Mouse (Mus musculus): ENCODE measurements around the gene Myo16.
A peak's percentile ranks its signal among the peaks of the same experiment; 100 is the strongest.

Myo16 gene

DNA sequence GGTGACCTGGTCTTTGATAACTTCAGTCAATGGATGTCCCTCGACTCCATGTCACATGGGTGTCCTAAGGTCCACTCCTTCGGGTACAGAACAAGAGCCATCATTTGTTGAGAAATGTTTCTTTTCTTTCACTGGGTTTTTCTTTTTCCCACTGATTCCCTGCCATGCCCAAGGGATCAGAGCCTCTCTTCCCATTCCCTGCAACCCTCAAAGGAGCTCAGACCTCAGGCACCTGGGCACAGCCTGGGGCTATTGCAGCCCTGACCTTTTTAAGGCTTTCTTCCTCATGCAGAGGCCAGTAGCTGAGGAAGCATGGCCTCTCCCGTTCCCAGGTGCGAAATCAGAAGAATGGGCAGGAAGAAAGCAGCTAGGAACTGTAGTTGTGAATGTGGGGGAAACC, 23.4 kb downstream of the Myo16 start:
- no peak for DNase-seq

DNA sequence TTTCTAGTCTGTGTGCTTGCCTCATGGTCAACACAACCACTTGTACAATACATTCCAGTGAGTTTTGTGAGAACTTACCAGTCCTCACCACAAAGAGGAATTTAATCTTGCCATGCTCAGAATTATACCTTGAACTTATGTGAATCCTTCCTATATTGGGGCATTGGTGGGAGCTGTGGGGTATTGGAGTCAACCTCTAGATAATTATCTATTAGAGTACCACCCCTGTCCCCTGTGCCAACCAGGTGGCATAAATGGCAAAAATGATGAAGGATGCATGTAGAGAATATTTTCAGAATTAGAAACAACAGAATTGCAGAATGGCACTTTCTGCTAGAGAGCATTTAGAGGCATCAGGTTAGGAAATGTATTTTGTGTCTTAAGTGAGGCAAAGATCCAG, 25.3 kb downstream of the Myo16 start:
- DNase-seq: no peak

DNA sequence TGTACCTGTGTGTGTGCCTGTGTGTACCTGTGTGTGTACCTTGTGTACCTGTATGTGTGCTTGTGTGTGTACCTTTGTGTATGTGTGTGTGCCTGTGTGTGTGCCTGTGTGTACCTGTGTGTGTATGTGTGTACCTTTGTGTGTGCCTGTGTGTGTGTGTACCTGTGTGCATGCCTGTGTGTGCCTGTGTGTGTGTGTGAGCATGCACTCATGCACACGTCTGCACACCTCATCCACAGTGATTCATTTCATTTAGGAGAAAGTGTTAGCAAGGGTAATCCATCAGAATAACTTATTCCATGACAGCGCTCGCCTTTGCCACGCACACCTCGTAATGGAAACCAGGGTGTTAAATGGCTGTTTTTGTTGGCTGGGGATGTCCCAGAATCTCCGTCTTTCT, 36.9 kb downstream of the Myo16 start:
- no peak for DNase-seq

DNA sequence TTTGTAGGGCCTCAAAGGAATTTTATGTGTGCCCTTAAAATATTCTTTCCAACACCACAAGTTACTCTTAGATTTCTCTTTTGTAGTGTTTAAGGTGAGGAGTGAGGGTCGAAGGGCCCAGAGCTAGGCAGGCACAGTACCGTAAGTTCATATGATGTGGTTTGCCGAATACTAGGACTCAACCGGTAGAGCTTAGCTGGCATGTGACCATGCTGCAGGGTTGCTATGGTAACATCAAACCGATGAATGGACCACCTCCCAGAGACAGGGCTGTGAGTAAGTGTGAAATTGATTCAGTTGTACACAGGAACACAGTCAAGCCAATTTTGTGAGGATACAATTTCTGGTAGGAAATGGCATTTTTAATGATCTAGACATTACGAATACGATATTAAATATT, 44.5 kb downstream of the Myo16 start:
- no peak for DNase-seq

DNA sequence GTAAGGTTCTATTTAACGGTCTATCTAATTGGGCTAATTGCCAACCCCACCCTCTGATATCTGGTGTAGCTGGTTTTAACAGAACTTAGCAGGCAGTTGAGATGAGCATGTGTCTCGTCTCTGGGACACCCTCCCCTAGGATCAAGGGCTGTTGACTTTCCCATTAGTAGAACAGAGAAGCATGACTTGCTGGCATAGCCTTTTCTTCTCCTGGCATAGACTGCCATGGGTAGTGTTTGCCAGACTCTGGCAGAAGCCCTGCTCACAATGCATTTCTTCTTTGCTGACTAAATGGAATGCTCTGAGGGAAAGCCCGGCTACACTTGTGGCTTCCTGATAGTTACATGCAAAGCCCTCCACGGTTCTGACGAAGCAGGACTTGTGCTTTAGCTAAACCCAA, 45.6 kb downstream of the Myo16 start:
- no peak for DNase-seq

DNA sequence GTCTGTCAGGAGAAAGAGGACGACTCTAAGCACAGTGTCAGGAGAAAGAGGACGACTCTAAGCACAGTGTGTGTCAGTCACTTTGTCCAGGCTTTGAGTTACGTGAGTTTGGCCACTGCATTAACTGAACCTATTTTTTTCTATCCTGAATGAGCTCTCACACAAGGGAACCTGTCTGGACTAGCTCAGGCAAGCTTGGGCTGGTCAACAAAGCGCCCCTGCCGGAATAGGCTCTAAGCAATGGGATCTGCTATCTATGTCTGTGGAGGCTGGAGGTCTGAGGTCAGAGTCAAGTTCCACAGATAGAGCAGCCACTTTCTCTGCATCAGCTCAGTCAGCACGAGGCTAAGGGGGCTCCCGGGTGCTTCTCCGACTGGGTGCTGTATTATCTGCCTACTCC, 46.3 kb downstream of the Myo16 start:
- DNase-seq: no peak

DNA sequence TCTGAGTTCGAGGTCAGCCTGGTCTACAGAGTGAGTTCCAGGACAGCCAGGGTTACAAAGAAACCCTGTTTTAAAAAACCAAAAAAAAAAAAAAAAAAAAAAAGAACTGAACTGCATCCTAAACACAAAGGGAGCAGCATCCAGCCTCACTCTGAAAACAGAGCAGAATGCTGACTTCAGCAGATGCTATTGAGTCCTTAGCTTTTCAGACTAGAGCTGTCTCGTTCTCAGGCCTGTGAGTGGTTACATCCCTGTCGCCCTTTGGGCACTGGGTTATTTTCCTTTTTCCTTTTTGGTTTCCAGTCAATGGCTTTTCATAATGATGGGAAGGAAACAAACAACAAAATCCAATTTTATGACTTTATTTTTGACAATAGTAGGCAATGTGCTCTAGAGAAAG, 61.3 kb downstream of the Myo16 start:
- DNase-seq: no peak

DNA sequence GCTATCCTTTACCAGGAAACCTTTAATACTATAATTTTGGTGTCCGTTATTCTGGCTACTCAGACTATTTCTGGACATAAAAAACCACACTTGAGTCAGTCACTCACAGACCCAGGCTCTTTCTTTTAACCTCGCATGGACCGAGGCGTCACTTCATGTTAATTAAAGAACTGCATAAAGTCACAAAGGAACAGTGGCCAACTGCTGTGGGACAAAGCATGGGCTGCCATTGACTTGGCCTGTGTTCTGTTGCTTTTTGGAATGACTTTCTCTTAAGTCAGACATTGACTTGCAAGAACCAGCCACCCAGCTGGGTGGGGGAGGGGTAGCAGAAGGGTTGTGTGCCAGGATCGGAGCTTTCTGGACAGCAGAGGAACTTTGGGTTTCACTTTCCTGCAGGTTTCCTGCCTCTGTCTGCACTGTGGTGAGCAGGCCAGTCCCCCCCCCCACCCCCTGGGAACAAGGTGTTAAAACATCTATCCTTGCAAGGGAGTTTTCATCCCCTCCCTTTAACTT, 66.1 kb downstream of the Myo16 start:
- DNase-seq: no peak

DNA sequence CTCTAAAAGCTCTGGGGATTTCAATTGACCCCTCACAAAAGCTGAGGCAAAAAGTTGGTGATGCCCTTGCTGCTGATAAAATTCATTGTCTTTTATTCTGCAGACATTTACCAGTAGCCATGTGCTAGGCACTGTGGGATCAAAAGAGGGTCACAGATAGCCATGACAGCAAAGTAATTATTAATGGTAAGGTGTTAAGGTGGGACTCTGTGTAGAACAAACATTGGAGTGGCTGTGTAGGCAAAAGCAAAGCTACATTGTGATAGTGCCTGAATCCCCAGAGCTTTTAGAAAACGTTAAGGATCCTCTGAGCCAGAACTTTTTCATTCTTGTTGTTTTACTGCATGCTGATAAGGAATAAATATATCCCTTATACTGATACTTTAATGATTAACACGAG, 69.1 kb downstream of the Myo16 start:
- DNase-seq: no peak

DNA sequence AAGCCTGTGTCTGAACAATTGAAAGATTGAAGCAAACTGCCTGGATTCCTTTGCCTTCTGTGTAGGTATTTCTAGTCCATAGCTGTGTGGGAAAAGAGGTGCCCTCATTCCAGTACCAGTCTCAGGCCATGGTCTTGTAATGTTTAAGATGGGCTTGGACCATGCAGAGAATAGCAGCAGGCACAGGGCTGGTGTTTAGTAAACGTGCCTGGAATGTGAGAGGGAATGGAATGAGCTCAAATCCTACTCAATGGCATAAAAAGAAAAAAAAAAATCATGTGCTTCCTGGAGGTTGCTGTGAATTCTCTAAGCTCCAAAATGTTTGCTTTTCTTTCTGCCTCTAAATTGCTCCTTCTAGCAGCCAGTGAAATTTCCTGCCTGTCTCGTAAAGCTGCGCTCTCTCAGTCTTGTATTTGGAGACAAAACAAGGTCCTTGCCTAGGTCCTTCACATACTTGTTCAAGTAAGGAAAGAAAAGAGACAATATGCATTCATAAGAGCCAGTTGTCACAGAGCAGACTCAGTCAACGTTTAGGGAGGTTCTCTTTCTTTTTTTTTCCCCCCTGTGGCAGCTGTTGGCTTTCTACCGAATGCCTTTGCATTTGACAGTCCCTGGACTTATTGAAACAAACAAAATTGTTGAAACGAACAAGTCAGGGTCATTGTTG, 70.0 kb downstream of the Myo16 start:
- no peak for DNase-seq

DNA sequence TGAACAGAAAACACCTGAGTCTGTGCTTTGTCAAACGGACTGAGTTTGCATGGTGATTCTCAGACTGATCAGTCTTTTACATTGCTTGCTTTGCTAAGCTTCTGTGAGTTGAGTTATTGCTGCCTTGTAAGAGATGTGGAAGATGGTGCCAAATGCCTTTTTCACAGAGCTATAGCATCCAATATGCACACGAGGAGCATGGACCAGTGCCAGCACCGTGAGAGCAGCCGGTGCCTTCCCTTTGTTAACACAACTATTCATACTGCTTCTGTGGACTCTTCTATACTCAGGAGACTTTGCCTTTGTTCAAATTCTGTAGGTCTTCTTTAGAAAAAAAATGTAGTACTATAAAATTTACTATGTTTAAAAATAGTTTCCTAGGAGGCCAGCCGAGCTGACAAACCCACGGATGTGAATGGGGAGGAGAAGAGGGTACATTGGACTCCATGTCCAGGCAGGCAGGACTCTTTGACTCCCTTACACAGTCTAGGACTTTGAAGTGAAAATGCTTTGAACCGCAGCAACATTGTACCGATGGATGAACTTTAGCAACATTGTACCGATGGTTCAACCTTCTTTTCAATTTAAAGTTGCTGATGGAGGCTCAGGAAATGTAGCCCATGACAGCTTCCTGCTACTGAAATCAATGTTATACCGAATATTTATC, 70.7 kb downstream of the Myo16 start:
- no peak for DNase-seq

DNA sequence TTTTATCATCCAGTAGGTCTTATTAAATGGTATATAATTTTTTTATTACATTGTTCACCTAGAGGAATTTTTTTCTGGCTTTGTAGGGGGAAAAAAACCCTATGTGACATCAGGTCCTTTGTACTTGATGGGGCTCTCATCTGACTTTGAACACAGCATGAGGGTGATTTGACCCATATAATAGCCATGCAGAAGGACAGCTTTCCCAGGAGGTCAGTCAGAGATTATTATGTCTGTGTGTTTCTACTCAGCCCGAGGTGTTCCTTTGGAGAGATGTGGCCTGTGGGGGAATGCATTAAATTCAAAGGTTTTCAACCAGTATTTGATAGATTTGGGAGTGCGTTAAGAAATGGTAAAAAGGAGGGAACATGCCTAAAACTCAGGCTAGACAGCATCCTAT, 71.3 kb downstream of the Myo16 start:
- no peak for DNase-seq

DNA sequence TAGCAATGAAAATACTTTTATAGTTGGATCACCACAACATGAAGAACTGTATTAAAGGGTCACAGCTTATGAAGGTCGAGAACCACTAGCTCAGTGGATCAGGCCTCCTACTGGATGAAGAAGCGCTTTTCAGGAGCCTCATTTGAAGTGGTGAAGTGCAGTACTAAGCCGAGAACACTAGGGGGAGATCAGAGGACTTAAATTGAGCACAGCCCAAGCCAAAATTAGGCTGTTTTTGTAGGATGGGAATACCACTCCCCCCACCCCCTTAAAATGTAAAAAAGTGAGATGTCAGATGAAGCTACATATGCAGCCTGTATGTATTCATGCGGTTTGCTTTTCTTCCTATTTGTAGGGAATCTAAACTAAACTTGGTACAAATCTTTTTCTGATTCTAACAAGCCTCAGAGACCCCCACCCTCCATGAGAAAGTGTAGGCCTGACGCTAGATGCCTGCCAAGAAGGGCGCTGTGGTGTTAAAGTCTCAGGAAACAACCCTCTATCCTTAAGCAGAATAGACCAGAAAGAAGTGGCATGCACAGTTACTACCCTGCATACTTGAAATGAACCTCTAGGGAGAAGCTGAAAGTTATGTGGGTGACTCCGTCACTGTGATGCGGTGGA, 77.1 kb downstream of the Myo16 start:
- DNase-seq: peak; percentile 8 to 26

DNA sequence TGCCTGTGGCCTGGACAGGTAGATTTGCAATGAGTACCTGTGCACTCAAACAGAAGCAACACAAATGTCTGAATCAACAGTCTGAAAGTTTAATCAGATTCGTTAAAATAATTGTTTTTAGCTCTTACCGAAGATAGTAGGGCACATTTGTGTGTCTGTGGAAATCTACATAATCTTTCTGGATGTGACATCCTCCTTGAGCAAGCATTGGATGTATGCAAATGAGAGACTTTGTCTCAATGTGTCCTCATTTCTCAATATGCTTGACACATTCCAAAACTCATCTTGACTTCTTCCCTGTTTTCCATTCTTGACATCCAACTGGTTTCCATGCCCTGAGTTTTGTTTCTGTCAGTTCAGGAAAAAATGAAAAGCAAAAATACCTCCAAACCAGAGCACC, 80.8 kb downstream of the Myo16 start:
- DNase-seq: no peak

DNA sequence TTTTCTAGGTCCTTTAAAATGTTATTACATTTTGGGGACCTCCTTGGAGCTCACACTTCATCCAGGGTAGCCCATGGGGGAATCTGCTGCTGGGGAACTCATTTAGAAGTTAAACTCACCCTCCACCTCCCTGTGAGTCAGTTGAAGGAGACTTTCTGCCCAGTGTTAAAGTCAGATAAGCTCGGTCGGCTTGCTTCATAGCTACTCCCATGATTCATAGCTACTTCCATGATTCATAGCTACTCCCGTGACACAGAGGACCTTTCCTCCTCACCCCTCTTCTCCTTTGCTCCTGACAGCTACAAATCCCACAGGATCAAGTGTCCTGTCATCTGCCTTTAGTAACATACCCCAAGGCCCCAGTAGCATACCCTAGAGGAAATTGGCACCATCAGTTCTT, 89.6 kb downstream of the Myo16 start:
- no peak for DNase-seq

DNA sequence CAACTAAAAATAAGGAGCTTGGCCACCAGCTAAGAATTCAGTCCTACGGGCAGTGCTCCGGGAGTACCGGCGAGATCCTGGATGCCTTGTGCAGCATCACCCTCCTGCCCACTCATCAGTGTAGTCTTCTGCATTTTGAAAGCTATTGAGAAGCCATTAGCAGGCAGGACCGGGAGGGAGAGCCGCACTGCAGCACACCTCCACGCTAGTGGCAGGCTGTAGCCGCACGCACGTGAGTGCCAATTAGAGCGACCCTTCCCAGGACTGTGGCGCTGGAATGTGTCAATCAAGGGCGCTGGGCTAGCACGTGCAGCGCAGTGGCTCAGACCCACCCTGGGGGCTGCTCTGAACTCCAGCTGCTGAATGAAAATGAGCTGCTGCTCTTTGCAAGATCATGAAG, 95.4 kb downstream of the Myo16 start:
- DNase-seq: no peak

DNA sequence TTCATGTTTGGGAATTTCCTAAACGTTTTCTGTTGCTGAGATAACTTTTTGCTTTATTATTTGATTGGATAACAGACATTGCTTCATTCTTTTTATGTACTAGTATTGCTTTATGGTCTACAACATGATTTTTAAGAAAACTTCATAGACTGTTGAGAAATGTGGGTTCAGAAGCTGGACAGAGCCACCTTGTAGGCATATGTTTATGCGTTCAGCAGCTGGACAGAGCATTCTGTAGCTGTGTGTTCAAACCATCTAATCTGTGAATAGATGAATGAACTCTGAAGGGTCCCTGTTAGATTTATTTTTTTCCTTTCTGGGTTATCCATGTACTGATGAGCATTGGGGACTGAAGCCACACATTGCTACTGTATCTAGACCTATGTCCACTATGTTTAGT, 102.0 kb downstream of the Myo16 start:
- DNase-seq: no peak

DNA sequence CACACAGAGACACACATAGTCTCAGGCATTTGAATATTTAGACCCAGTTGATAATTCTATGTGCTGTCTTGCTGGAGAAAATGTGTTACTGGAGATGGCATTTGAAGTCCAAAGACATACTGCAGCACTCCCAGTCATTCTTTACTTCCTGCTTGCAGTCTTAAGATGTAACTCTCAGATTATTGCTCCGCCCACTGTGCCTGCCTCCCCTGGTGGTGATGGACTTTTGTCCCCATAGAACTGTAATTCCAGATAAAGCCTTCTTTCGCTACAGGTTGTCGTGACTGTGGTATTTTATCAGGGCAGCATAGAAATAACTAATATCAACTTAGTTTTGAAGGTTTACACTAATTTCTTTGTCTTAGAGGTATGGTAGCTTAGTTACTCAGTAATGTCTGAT, 102.9 kb downstream of the Myo16 start:
- no peak for DNase-seq

DNA sequence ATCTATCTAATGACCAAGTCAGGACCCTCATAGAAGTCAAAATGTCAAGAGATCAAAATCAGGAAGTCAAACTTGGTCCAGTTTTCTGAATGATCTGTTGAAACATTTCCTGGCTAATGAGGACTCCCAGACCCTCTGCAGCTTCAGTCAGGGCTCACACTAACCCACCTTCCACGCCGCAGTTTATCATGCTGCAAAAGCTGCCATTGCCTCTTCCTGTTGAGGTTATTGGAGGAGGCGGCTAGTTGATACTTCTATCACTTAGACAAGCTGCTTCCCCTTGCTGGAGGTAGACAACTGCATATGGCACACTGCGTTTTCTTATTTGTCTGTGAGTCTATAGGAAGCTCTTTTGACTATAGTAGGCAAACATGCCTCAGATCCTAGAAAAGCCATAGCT, 116.4 kb downstream of the Myo16 start:
- no peak for DNase-seq

DNA sequence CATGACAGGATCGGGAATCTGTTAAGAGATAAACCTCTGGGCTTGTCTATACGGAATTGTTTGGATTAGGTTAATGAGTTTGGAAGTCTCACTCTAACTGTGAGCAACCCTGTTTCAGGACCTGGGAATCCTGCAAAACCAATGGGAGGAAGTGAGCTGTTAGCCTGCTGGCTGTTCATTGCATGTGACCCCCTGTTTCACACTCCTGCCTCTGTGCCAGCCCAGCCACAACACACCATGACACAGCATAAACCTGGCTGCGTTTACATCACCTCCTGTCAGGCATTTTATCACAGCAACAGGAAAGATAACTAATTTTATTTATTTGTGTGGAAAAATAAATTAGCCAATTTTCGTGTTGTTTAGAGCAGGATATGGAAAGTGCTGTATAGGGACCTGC, 138.9 kb downstream of the Myo16 start:
- DNase-seq: no peak

DNA sequence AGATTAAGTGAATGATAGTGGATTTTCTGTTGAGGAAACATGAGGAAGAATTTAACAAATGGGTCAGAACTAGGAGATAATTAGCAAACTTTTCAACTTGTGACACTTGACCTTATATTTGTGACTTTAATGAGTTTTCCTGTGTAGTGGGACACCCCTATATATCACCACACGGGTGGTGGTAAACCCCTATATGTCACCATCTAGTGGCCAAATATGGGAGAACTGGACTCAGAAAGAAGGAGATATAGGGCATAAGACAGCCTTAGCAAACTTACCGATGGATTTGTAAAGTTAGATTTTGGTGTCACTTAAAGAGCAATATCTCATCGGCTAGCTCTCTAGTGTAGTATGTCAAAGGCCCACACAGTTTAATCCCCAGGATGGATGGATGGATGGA, 147.1 kb downstream of the Myo16 start:
- DNase-seq: no peak

DNA sequence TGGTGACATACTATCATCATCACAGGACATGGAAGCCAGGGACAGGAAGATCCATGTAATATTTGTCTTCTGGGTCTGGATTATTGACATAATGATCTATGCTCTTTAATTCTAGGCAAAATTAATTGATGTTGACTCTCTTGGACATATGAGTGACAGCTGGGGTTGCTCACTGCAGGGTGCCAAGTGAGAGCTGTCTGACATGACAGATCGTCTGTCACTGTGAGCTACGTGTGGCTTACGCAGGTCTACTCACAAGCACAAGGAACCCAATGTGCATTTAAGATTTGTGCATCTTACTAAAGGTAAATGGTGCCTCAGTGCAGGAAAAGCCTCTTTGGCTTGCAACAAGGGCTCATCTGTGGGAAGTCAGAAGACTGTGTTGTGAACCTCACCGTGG, 149.3 kb downstream of the Myo16 start:
- DNase-seq: no peak

DNA sequence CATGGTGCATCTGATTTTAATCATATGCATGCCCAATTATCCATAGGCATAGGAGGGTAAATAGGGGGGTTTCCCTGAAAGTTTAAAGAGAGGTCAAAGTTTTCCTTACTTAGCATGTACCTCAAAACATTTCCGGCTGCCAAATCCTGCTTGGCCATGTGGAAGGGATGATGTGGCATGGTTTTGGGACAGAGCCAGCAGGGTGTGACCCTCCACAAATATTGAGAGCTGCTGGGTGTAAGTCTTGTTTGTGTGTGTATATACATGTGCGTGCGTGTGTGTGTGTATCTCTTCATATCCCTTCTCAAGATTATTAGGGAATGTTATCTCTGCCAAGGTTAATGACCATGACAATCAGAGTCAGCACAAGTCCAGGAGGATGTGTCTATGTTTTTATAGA, 150.3 kb downstream of the Myo16 start:
- DNase-seq: no peak

DNA sequence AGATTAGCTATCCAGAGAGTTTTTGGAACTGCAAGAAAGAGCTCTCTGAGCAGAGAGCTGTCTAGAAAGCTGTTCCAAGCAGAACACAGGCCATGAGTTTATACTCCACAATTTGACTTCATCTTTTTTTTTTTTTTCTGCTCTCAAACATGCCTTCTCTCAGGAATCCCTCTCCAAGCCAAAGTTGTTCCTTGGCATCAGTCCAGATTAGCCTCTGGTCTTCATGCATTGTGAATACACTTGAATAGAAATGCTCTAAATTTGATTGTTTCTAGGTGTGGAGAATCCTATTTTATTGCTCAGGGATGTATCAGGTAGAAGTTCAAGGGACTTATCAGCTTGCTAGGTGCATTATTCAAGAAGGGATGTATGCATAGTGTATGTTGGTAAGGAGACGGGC, 151.0 kb downstream of the Myo16 start:
- no peak for DNase-seq

DNA sequence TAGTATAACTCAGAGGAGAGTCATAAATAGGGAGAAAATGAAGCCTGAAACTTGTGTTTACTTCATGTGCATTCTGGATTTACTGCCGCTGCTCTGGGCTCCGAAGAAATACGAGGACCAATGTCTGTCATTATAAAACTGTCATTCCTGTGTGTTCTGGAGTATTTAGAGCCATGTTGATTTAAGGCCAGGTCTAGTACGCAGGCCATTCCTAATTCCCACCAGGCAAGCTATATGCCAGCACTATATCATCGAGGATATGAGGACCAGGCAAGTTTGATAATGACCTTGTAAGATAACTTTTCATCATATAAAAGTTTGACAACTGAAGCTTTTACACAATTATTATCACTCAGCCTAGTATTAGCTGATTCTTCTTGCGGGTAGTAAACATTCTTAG, 153.6 kb downstream of the Myo16 start:
- no peak for DNase-seq

Data from B cell, adult 2 months (primary cell).